8 mouse cellular contexts compared by ENCODE assay signal in the genomic region with DNA sequence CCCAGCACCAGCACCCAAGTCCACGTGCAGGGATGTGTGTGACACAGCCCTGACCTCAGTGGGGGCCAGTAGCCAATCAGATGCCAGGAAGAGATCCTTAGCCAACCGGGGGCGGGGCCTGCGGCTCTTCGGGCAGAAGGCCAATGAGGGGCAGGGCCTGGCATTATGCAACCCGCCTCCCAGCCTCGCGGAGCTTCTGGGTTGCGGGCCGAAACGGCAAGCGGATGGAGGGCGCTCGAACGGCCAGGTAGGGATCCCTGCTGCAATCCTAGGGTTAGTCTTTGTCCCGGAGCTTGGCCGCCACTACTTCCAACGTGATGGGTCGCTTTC. TPM values are rescaled to one million over a fixed set of nuclear protein-coding genes. Genes with fewer than 3 reads are reported as not detected.
DNase-seq lines count a peak whose midpoint lies in the region; ATAC-seq and TF ChIP-seq lines count a peak whose summit lies in the region.

No protein-coding gene starts in this region.

- no peaks in the 10 kb centered on the region for H3K9me3 ChIP-seq in MEL (replicated peaks; ENCODE audit: insufficient read depth, low read length)
- no peaks in the 10 kb centered on the region for H3K9me3 ChIP-seq in hindbrain, embryonic 10.5 days

- peak in 1 of 3 experiments; percentile 19; a peak in 1 of 6 replicates for TF ChIP-seq CTCF in MEL (IDR thresholded peaks at IDR 0.05 in 2 of 3, conservative IDR thresholded peaks at IDR 0.05 in 1 of 3; ENCODE audit: control insufficient read depth in 1 of 3, insufficient read depth in 1 of 3, low read depth in 2 of 3, low read length in 3 of 3, poor library complexity in 1 of 3, severe bottlenecking in 1 of 3)

- H3K4me1 ChIP-seq in MEL (ENCODE audit: control insufficient read depth in 1 of 2, insufficient read depth in 2 of 2, low read length in 2 of 2) = peaks cover 17 to 21% of the 10 kb centered on the region in 2 experiments
- H3K4me1 ChIP-seq in hindbrain, embryonic 10.5 days (replicated peaks) = peaks cover 71% of the 10 kb centered on the region

- peak overlapping the region; percentile 63 to 86 for H3K4me3 ChIP-seq in MEL (ENCODE audit: control insufficient read depth in 1 of 2, insufficient read depth in 1 of 2, low read depth in 2 of 2, low read length in 2 of 2)
- H3K4me3 ChIP-seq in hindbrain, embryonic 10.5 days = peak overlapping the region; percentile 71

- ATAC-seq in frontal cortex, adult (ENCODE audit: low TSS enrichment) = 0 out of 2 replicates have a peak, but pooled peaks have one; percentile 10

- H3K27ac ChIP-seq in MEL (ENCODE audit: control insufficient read depth, low read depth, low read length) = peak overlapping the region; percentile 70
- H3K27ac ChIP-seq in hindbrain, embryonic 10.5 days = peak overlapping the region; percentile 80

- peak overlapping the region; percentile 68 for H3K9ac ChIP-seq in MEL (ENCODE audit: control insufficient read depth, low read depth, low read length, poor library complexity, severe bottlenecking)

- under 1% methylated on average over 19 of the region's 19 CpGs for WGBS in hindbrain, embryonic 10.5 days

- no peaks in the 10 kb centered on the region for H3K27me3 ChIP-seq in MEL (ENCODE audit: control insufficient read depth in 1 of 2, insufficient read depth in 2 of 2, low read length in 2 of 2)
- no peaks in the 10 kb centered on the region for H3K27me3 ChIP-seq in hindbrain, embryonic 10.5 days (ENCODE audit: insufficient read depth, poor library complexity, severe bottlenecking)

- no peak for TF ChIP-seq RAD21 in MEL (IDR thresholded peaks at IDR 0.05; ENCODE audit: low read depth, low read length)

- TF ChIP-seq POLR2A in MEL (IDR thresholded peaks at IDR 0.05; ENCODE audit: control insufficient read depth in 1 of 2, insufficient read depth in 1 of 2, low read depth in 1 of 2, low read length in 2 of 2, poor library complexity in 1 of 2) = peak in 1 of 2 experiments; percentile 46; a peak in 1 of 4 replicates

- H3K79me2 ChIP-seq in MEL (ENCODE audit: control insufficient read depth, insufficient read depth, low read length, poor library complexity) = peaks cover 17% of the 10 kb centered on the region

- H3K36me3 ChIP-seq in MEL (ENCODE audit: control insufficient read depth in 1 of 2, insufficient read depth in 2 of 2, low read length in 2 of 2) = peaks cover 0 to 13% of the 10 kb centered on the region in 2 experiments; a peak in 2 of 4 replicates
- peaks cover 32% of the 10 kb centered on the region for H3K36me3 ChIP-seq in hindbrain, embryonic 10.5 days

- peak; percentile 98 for DNase-seq in MEL (ENCODE audit: low read depth, low spot score)
- DNase-seq in cerebellum, adult 9-10 months = peak; percentile 99
- peak; percentile 93 for DNase-seq in hindbrain, embryonic 10.5 days (ENCODE audit: low spot score)
- peak; percentile 96 to 97 for DNase-seq in layer of hippocampus, postnatal 14 days (ENCODE audit: low spot score in 2 of 2)
- peak; percentile 99 for DNase-seq in lung, postnatal 10 days
- DNase-seq in ovary, postnatal 14 days (ENCODE audit: low spot score) = peak; percentile 96
- peak; percentile 76 to 81 for DNase-seq in thymus, postnatal 10 days (ENCODE audit: low spot score in 2 of 2)

- no peak for TF ChIP-seq EP300 in MEL (IDR thresholded peaks at IDR 0.05; ENCODE audit: low read depth in 1 of 2, low read length in 2 of 2)

TF ChIP-seq in MEL, 35 proteins besides CTCF, POLR2A, EP300 and RAD21 (continues in another document):
- TF ChIP-seq BHLHE40 (IDR thresholded peaks at IDR 0.05; ENCODE audit: borderline replicate concordance, low read depth, low read length) (peak; percentile 87), CHD1 (IDR thresholded peaks at IDR 0.05; ENCODE audit: low read depth, low read length) (no peak), TAL1 (IDR thresholded peaks at IDR 0.05; ENCODE audit: low read length) (no peak), ZC3H11A (IDR thresholded peaks at IDR 0.05; ENCODE audit: low read depth, low read length) (no peak), E2F4 (IDR thresholded peaks at IDR 0.05; ENCODE audit: borderline replicate concordance, low read depth, low read length) (no peak), MAFK (IDR thresholded peaks at IDR 0.05; ENCODE audit: borderline replicate concordance, low read depth, low read length) (no peak), ELF1 (IDR thresholded peaks at IDR 0.05; ENCODE audit: low read depth, low read length) (no peak), ZMIZ1 (IDR thresholded peaks at IDR 0.05; ENCODE audit: low read depth, low read length) (no peak), POLR2AphosphoS2 (IDR thresholded peaks at IDR 0.05; ENCODE audit: low read length) (no peak; the same call in 1 of the 2 replicates), UBTF (IDR thresholded peaks at IDR 0.05; ENCODE audit: borderline replicate concordance, insufficient read depth, low read depth, low read length) (0 out of 2 replicates have a peak, but pooled peaks have one; percentile 29), NELFE (IDR thresholded peaks at IDR 0.05; ENCODE audit: low read depth, low read length) (no peak), RCOR1 (IDR thresholded peaks at IDR 0.05; ENCODE audit: low read depth, low read length) (no peak), ZKSCAN1 (IDR thresholded peaks at IDR 0.05; ENCODE audit: low read depth, low read length) (no peak), TCF12 (IDR thresholded peaks at IDR 0.05; ENCODE audit: low read depth, low read length) (0 out of 2 replicates have a peak, but pooled peaks have one; percentile 18), GABPA (IDR thresholded peaks at IDR 0.05; ENCODE audit: low read depth, low read length) (no peak), GATA1 (IDR thresholded peaks at IDR 0.05; ENCODE audit: low read depth, low read length) (no peak), NRF1 (IDR thresholded peaks at IDR 0.05; ENCODE audit: insufficient read depth, low read depth, low read length, poor library complexity, severe bottlenecking) (peak; percentile 24; the same call in 1 of the 2 replicates), POLR2AphosphoS5 (IDR thresholded peaks at IDR 0.05; ENCODE audit: borderline replicate concordance, low read depth, low read length) (no peak), MYB (IDR thresholded peaks at IDR 0.05; ENCODE audit: low read depth, low read length) (no peak), MEF2A (IDR thresholded peaks at IDR 0.05; ENCODE audit: extremely low read depth, insufficient replicate concordance, low read depth, low read length, poor library complexity, severe bottlenecking) (no peak), MYC (IDR thresholded peaks at IDR 0.05; ENCODE audit: low read depth, low read length) (peak; percentile 92), SMC3 (IDR thresholded peaks at IDR 0.05; ENCODE audit: low read depth, low read length) (no peak), TBP (IDR thresholded peaks at IDR 0.05; ENCODE audit: low read depth, low read length) (no peak; the same call in 1 of the 2 replicates), SIN3A (IDR thresholded peaks at IDR 0.05; ENCODE audit: low read length) (peak; percentile 97), ETS1 (IDR thresholded peaks at IDR 0.05; ENCODE audit: low read depth, low read length) (peak; percentile 82), JUND (IDR thresholded peaks at IDR 0.05; ENCODE audit: low read depth, low read length) (no peak), HCFC1 (IDR thresholded peaks at IDR 0.05; ENCODE audit: low read depth, low read length) (peak; percentile 46), MAX (IDR thresholded peaks at IDR 0.05; ENCODE audit: low read length) (peak; percentile 97), MXI1 (IDR thresholded peaks at IDR 0.05; ENCODE audit: low read depth, low read length) (peak; percentile 99), ZNF384 (IDR thresholded peaks at IDR 0.05; ENCODE audit: low read depth, low read length) (no peak), MAZ (IDR thresholded peaks at IDR 0.05; ENCODE audit: low read depth, low read length) (0 out of 2 replicates have a peak, but pooled peaks have one; percentile 51), CHD2 (IDR thresholded peaks at IDR 0.05; ENCODE audit: low read length) (no peak)

RNA-seq across cellular contexts. Expression of gene Per1, which starts 3.7 kb away (rescaled TPM):
- total RNA-seq in MEL (2012; rRNA removed) = 4.5 and 5.6 TPM in 2 replicates
- polyA plus RNA-seq in MEL (2012; ENCODE audit: insufficient read depth in 1 of 2, insufficient read length in 2 of 2, low read depth in 1 of 2, low replicate concordance in 2 of 2, missing spikeins in 1 of 2) = 10 to 100 TPM in 1 of 2 experiments, not detected in 1; 34.9 TPM
- polyA plus RNA-seq in hindbrain, embryonic 10.5 days (2016; fragmentation: Nextera tagmentation; extraction: Ambion mirVana) = 7.8 and 9.8 TPM in 2 replicates
- 10 to 100 TPM; 84.4 to 86.8 TPM for total RNA-seq in layer of hippocampus, postnatal 14 days (2021)

RNA-seq across cellular contexts. Expression of gene Vamp2, which starts 10.4 kb away (rescaled TPM):
- total RNA-seq in MEL (2012; rRNA removed) = 3.3 and 4.2 TPM in 2 replicates
- 10 to 100 TPM in 1 of 2 experiments, not detected in 1; 28.9 TPM for polyA plus RNA-seq in MEL (2012; ENCODE audit: insufficient read depth in 1 of 2, insufficient read length in 2 of 2, low read depth in 1 of 2, low replicate concordance in 2 of 2, missing spikeins in 1 of 2)
- polyA plus RNA-seq in hindbrain, embryonic 10.5 days (2016; fragmentation: Nextera tagmentation; extraction: Ambion mirVana) = 67.1 and 108 TPM in 2 replicates
- total RNA-seq in layer of hippocampus, postnatal 14 days (2021) = 1,000 to 10,000 TPM; 1,073 to 1,118 TPM

RNA-seq across cellular contexts. Expression of gene Hes7, which starts 21.5 kb away (rescaled TPM):
- 0.08 TPM in 1 of 2 replicates, not detected in the other for total RNA-seq in MEL (2012; rRNA removed)
- polyA plus RNA-seq in MEL (2012; ENCODE audit: insufficient read depth in 1 of 2, insufficient read length in 2 of 2, low read depth in 1 of 2, low replicate concordance in 2 of 2, missing spikeins in 1 of 2) = 1 to 10 TPM in 1 of 2 experiments, not detected in 1; 1.4 TPM
- 0.14 and 0.48 TPM in 2 replicates for polyA plus RNA-seq in hindbrain, embryonic 10.5 days (2016; fragmentation: Nextera tagmentation; extraction: Ambion mirVana)
- total RNA-seq in layer of hippocampus, postnatal 14 days (2021) = under 1 TPM; 0.46 to 0.62 TPM

RNA-seq across cellular contexts. Expression of gene 9130213A22Rik, which starts 23.7 kb away (rescaled TPM):
- 0.08 TPM in 1 of 2 replicates, not detected in the other for total RNA-seq in MEL (2012; rRNA removed)
- polyA plus RNA-seq in MEL (2012; ENCODE audit: insufficient read depth in 1 of 2, insufficient read length in 2 of 2, low read depth in 1 of 2, low replicate concordance in 2 of 2, missing spikeins in 1 of 2) = under 1 TPM in 1 of 2 experiments, not detected in 1; 0.26 TPM
- 0.13 TPM in 1 of 2 replicates, not detected in the other for polyA plus RNA-seq in hindbrain, embryonic 10.5 days (2016; fragmentation: Nextera tagmentation; extraction: Ambion mirVana)
- under 1 TPM; 0.88 to 0.95 TPM for total RNA-seq in layer of hippocampus, postnatal 14 days (2021)

RNA-seq across cellular contexts. Expression of gene Aloxe3, which starts 27.0 kb away (rescaled TPM):
- not detected in 2 replicates for total RNA-seq in MEL (2012; rRNA removed)
- under 1 TPM in 1 of 2 experiments, not detected in 1; 0.13 TPM for polyA plus RNA-seq in MEL (2012; ENCODE audit: insufficient read depth in 1 of 2, insufficient read length in 2 of 2, low read depth in 1 of 2, low replicate concordance in 2 of 2, missing spikeins in 1 of 2)
- 0.22 TPM in 1 of 2 replicates, not detected in the other for polyA plus RNA-seq in hindbrain, embryonic 10.5 days (2016; fragmentation: Nextera tagmentation; extraction: Ambion mirVana)
- 1 to 10 TPM; 2.9 to 5.7 TPM for total RNA-seq in layer of hippocampus, postnatal 14 days (2021)

Comparison
In these comparisons a context has a peak if more than half of its experiments do, and no peak if none do; other contexts are left out.
1. Peak in every context shown above with its lines: DNase-seq, ATAC-seq, H3K4me3 ChIP-seq and H3K27ac ChIP-seq.
2. RNA of gene Per1, which starts 3.7 kb away (total RNA-seq): 84.4 to 86.8 TPM in layer of hippocampus, postnatal 14 days; 4.5 to 5.6 TPM in MEL; every median in the first group is over 10 times any median in the second.
3. RNA of gene Vamp2, which starts 10.4 kb away (total RNA-seq): 1,073 to 1,118 TPM in layer of hippocampus, postnatal 14 days; 3.3 to 4.2 TPM in MEL; every median in the first group is over 100 times any median in the second.